Mouse (Mus musculus) B cell, adult 2 months (primary cell): ENCODE measurements around the gene Numa1.
A peak's percentile ranks its signal among the peaks of the same experiment; 100 is the strongest.

Experiments
- DNase-seq, 2 experiments: peaks; one replicate each; pipeline ENCODE4 v3.0.0; 2022

Numa1 gene

GRCm38 (mm10) chr7:101938348-101938747, 4.4 kb downstream of the Numa1 start:
- DNase-seq = no peak

GRCm38 (mm10) chr7:101939758-101940157, 5.8 kb downstream of the Numa1 start:
- no peak for DNase-seq

GRCm38 (mm10) chr7:101949008-101949407, 15.1 kb downstream of the Numa1 start:
- peak; percentile 47 to 53 for DNase-seq

GRCm38 (mm10) chr7:101951648-101952047, 17.7 kb downstream of the Numa1 start:
- no peak for DNase-seq

- no peak for DNase-seq
Measured at GRCm38 (mm10) chr7:101952098-101952497, 18.2 kb downstream of the Numa1 start.

- DNase-seq = no peak
Measured at GRCm38 (mm10) chr7:101954163-101954562, 20.3 kb downstream of the Numa1 start.

GRCm38 (mm10) chr7:101955276-101955675, 21.4 kb downstream of the Numa1 start:
- DNase-seq = no peak

GRCm38 (mm10) chr7:101955862-101956261, 22.0 kb downstream of the Numa1 start:
- no peak for DNase-seq

- no peak for DNase-seq
Measured at GRCm38 (mm10) chr7:101956481-101956880, 22.6 kb downstream of the Numa1 start.

GRCm38 (mm10) chr7:101956911-101957310, 23.0 kb downstream of the Numa1 start:
- DNase-seq = no peak

- no peak for DNase-seq
Measured at GRCm38 (mm10) chr7:101962829-101963228, 28.9 kb downstream of the Numa1 start.

- no peak for DNase-seq
Measured at GRCm38 (mm10) chr7:101963621-101964020, 29.7 kb downstream of the Numa1 start.

GRCm38 (mm10) chr7:101964551-101964950, 30.6 kb downstream of the Numa1 start:
- DNase-seq = no peak

- no peak for DNase-seq
Measured at GRCm38 (mm10) chr7:101965606-101966005, 31.7 kb downstream of the Numa1 start.

GRCm38 (mm10) chr7:101967256-101967655, 33.3 kb downstream of the Numa1 start:
- DNase-seq = no peak

- no peak for DNase-seq
Measured at GRCm38 (mm10) chr7:101968751-101969150, 34.8 kb downstream of the Numa1 start.

- DNase-seq = peak; percentile 83 to 87
Measured at GRCm38 (mm10) chr7:101969694-101970428, 36.0 kb downstream of the Numa1 start.

GRCm38 (mm10) chr7:101970429-101970775, 36.5 kb downstream of the Numa1 start:
- DNase-seq = peak in 1 of 2 experiments; percentile 79

GRCm38 (mm10) chr7:101970821-101971461, 37.0 kb downstream of the Numa1 start:
- peak; percentile 70 to 71 for DNase-seq

- no peak for DNase-seq
Measured at GRCm38 (mm10) chr7:101971721-101972120, 37.8 kb downstream of the Numa1 start.

- no peak for DNase-seq
Measured at GRCm38 (mm10) chr7:101973730-101974129, 39.8 kb downstream of the Numa1 start.

- DNase-seq = no peak
Measured at GRCm38 (mm10) chr7:101974505-101974904, 40.6 kb downstream of the Numa1 start.

GRCm38 (mm10) chr7:101982735-101983134, 48.8 kb downstream of the Numa1 start:
- no peak for DNase-seq

- DNase-seq = no peak
Measured at GRCm38 (mm10) chr7:101985081-101985480, 51.2 kb downstream of the Numa1 start.

- peak; percentile 14 to 17 for DNase-seq
Measured at GRCm38 (mm10) chr7:101994241-101994640, 60.3 kb downstream of the Numa1 start.
